Mouse (Mus musculus) spleen, adult 2 months (tissue): ENCODE data around the gene Csrp3. TPM values are rescaled to one million over a fixed set of nuclear protein-coding genes. Genes with fewer than 3 reads are reported as not detected.

Experiments used
- DNase-seq, 2 experiments: peaks; one replicate each; pipeline versions ENCODE4 v3.0.0 to v3.0.0-alpha.2; 2012 to 2021; ENCODE audit warnings: low spot score in 2 of 2, low read depth in 1 of 2
- H3K27ac ChIP-seq: fragments of 200-500 bp; 2 replicates; pipeline ENCODE4 v1.5.1; 2012; ENCODE audit warnings: low read length, inconsistent platforms; ENCODE audit not compliant: insufficient read depth
- H3K27me3 ChIP-seq: fragments of 200-500 bp; 2 replicates; pipeline ENCODE4 v1.6.1; 2012; ENCODE audit warnings: mild to moderate bottlenecking, moderate library complexity, low read length, inconsistent platforms; ENCODE audit not compliant: control insufficient read depth, insufficient read depth
- H3K36me3 ChIP-seq: fragments of 200-500 bp; 2 replicates; pipeline ENCODE4 v1.6.1; 2012; ENCODE audit warnings: mild to moderate bottlenecking, low read length, inconsistent platforms; ENCODE audit not compliant: control insufficient read depth, insufficient read depth
- H3K4me1 ChIP-seq: fragments of 200-500 bp; 2 replicates; pipeline ENCODE4 v1.6.1; 2011; ENCODE audit warnings: inconsistent platforms; ENCODE audit not compliant: control insufficient read depth, insufficient read depth, insufficient read length
- H3K4me3 ChIP-seq: fragments of 200-500 bp; 2 replicates; pipeline ENCODE4 v1.5.1; 2011; ENCODE audit warnings: mild to moderate bottlenecking, inconsistent platforms; ENCODE audit not compliant: insufficient read depth, insufficient read length; ENCODE audit errors: extremely low read depth
- CTCF ChIP-seq: fragments of 200-500 bp; IDR thresholded peaks from 2 replicates; pipeline ENCODE4 v1.5.1; 2011; ENCODE audit warnings: mild to moderate bottlenecking, inconsistent platforms; ENCODE audit not compliant: insufficient read depth, insufficient read length, insufficient replicate concordance; ENCODE audit errors: extremely low read depth
- POLR2A ChIP-seq: fragments of 200-500 bp; IDR thresholded peaks from 2 replicates; pipeline ENCODE4 v1.6.1; 2011; ENCODE audit warnings: low read depth, low read length, inconsistent platforms
- WGBS: fragments of 180-500 bp; shearing (Covaris S2); methylation state at CpG from one replicate; pipeline ENCODE4 v1.1.7; 2018; 5-methylcytosine and 5-hydroxymethylcytosine counted together
- polyA plus RNA-seq: library from polyadenylated mRNA; depleted of rRNA; stranded (reverse); fragments of >200 nt; gene quantifications from 2 replicates; pipeline ENCODE4 v1.2.3, GENCODE M21; 2012

Gene Csrp3
- polyA plus RNA-seq, 1 experiment = 0.07 TPM

DNA sequence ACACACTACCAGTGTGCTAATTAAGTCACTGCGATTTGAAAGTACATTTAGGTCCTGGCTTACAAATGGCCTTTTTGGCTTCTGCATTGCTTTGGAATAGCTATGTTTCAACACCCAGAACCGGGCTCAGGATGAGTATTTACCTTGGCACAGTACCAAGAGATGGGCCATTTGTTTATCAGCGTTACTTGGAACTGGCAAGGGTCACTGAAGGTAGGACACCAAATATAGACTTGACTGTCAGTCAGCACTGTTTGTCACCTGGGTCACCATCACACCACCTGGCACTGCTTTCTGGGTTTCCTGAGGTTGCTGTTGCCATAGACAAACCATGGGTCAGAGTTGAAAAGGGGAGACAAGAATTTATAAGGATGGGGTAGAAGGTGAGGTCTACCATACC is 5.5 kb downstream of the Csrp3 start:
- no peaks in the 10 kb centered on the region for H3K4me1 ChIP-seq
- H3K27ac ChIP-seq = no peak overlapping the region
- no peak overlapping the region for H3K4me3 ChIP-seq
- H3K27me3 ChIP-seq = no peaks in the 10 kb centered on the region
- DNase-seq = no peak
- 79% methylated on average over 3 of the region's 3 CpGs for WGBS
- H3K36me3 ChIP-seq = no peaks in the 10 kb centered on the region
- TF ChIP-seq POLR2A = no peak

DNA sequence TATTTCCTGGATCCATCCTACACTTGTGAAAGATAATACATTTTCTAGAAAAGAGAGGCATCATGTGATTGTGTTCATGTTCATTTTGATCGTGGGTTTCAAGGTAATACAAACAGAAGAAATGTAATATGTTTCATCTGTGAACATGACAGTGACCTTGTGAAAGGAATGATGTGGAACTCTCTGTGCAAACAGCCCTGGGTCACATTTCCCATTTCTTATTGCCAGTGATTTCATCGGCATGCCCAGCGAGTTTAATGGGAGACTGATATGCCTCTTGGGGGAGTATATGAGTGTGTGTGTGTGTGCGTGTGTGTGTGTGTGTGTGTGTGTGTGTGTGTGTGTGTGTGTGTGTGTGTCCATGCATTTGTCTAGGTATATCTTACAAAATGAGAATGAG is 6.3 kb downstream of the Csrp3 start:
- DNase-seq = no peak
- peaks cover 3% of the 10 kb centered on the region; the same call in 1 of the 2 replicates for H3K4me1 ChIP-seq
- H3K4me3 ChIP-seq = no peak overlapping the region
- no peaks in the 10 kb centered on the region for H3K36me3 ChIP-seq
- WGBS = 78% methylated on average over 4 of the region's 4 CpGs
- H3K27me3 ChIP-seq = no peaks in the 10 kb centered on the region
- no peak overlapping the region for H3K27ac ChIP-seq
- no peak for TF ChIP-seq POLR2A
- TF ChIP-seq CTCF = no peak

DNA sequence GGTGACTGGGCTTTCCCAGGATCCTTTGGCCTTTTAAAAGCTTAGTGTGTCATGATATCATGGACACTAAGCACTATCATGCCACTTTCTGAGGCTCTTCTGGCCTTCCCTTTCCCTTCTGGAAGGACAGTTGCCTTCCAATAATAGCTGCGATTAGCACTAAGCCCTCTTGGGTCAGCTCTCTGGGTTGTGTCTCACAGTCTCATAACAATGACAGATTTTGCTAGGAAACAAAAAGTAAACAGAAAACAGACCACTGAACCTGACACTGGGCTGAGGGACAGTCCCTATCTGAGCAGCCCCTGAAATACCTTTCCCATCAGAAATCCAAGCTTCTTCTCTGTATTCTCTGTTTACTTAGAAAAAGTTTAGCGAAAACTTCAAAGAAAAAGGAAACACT is 7.3 kb downstream of the Csrp3 start:
- Histone ChIP-seq H3K4me3 (no peak overlapping the region), H3K4me1 (peaks cover 3% of the 10 kb centered on the region; the same call in 1 of the 2 replicates), H3K27me3 (no peaks in the 10 kb centered on the region), H3K36me3 (no peaks in the 10 kb centered on the region), H3K27ac (no peak overlapping the region)
- WGBS = 81% methylated on average over 2 of the region's 2 CpGs
- TF ChIP-seq CTCF (no peak), POLR2A (no peak)
- DNase-seq = no peak

DNA sequence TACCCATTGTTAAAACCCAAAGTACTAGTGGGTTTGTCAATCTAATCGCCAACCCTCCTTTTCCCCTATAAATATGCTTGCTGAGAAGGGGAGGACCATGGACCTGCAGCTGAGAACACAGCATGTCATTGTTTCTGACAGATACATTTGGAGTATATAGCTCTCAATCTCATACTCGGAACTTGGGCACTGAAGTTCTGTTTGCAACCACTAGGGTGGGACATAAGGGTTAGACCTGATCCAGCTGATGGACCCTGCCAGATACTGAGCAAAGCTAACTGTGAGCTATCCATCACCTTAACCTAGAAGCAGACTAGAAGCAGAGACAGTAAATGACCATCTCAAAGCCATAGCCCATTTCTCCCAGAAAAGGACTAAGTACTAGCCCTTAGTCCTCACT is 9.4 kb downstream of the Csrp3 start:
- H3K36me3 ChIP-seq = no peaks in the 10 kb centered on the region

DNA sequence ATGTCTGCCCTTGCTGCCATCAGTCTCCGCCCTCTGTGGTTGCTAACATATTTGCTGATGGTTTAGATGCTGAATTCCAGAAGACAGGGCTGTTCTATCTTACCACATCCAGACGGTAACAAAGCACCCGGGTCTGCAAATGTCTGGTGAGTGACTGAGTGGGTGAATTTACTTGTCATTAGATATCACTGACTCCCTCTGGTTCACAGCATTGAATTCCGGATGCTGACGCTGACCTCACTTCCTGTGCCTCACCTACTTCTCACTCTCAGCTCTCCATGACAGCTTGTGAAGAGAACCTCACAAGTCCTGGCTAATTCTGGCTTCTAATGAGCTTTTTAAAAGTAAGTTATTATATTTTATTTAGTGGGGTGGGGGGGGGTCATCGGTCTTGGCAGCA is 10.9 kb downstream of the Csrp3 start:
- H3K4me3 ChIP-seq = no peak overlapping the region
- no peak for TF ChIP-seq POLR2A
- TF ChIP-seq CTCF = no peak
- 41% methylated on average over 6 of the region's 6 CpGs for WGBS
- peaks cover 3% of the 10 kb centered on the region; the same call in 1 of the 2 replicates for H3K4me1 ChIP-seq
- H3K36me3 ChIP-seq = no peaks in the 10 kb centered on the region
- no peaks in the 10 kb centered on the region for H3K27me3 ChIP-seq
- no peak overlapping the region for H3K27ac ChIP-seq
- DNase-seq = no peak

More for the DNA sequence above, 9.4 kb downstream of the Csrp3 start:
- no peak for TF ChIP-seq CTCF
- no peak for TF ChIP-seq POLR2A
- H3K27ac ChIP-seq = no peak overlapping the region
- DNase-seq = no peak
- no peaks in the 10 kb centered on the region for H3K27me3 ChIP-seq
- H3K4me3 ChIP-seq = no peak overlapping the region
- peaks cover 3% of the 10 kb centered on the region; the same call in 1 of the 2 replicates for H3K4me1 ChIP-seq
- 71% methylated on average over 2 of the region's 2 CpGs for WGBS

DNA sequence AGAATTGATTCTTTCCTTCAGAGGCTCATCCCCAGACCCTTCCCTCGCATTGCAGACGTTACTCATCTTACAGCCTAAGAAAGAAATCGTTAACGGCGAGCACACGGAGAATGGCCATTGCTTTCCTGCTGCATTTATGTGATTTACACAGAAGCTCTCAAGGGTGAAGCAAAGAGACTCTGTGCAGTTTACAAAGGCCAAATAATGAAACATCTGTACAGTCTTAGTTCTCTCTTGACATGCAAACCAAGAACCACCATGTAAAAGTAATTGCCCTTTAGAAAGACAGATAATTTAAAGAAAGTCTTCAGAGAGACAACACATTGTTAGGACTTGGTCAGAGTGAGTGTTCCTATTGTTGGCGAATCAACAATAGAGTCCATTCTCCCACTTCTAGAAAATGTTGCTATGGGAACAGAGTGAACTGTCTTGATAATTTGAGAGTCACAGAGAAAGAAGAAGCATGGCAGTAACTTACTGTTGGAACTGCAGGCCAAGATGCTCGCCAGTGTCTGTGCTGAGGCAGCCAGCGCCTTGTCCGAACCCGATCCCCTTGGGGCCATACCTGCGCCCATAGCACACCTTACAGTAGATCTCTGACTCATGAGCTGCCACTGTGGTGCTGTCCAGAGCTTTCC is 12.7 kb downstream of the Csrp3 start:
- Histone ChIP-seq H3K27ac (no peak overlapping the region), H3K27me3 (no peaks in the 10 kb centered on the region), H3K4me3 (no peak overlapping the region), H3K36me3 (no peaks in the 10 kb centered on the region), H3K4me1 (peaks cover 3% of the 10 kb centered on the region; the same call in 1 of the 2 replicates)
- TF ChIP-seq CTCF (no peak), POLR2A (no peak)
- no peak for DNase-seq
- 89% methylated on average over 12 of the region's 12 CpGs for WGBS

DNA sequence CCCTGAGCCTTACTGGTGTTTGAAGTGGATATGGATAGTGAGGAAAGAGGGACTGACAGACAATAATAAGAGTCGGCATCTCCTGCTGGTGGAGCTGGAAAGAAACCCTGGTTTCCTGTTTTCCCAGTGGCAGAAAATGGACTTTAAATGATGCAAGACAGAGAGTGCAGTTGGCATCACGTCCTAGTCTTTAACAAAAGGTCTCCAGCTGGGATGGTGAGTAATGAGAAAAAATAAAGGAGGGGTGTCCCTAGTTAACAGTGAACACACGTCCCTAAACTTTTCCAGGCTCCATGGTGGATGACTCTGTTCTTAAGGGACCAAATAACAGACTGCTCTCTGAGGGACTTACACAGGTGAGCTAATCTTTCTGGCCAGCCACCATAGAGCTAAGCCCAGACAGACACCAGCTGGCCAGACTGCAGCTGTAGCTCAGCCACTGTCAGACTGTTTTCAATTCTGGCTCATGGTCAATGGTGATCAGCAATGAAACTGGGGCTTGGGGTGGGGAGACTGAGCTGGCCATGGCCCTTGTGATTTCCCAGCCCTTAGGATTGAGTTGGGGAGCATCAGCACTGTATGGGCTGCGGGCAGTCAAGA is 13.4 kb downstream of the Csrp3 start:
- no peak for DNase-seq
- Histone ChIP-seq H3K27me3 (no peaks in the 10 kb centered on the region), H3K36me3 (no peaks in the 10 kb centered on the region), H3K4me3 (no peak overlapping the region), H3K4me1 (peaks cover 3% of the 10 kb centered on the region; the same call in 1 of the 2 replicates), H3K27ac (no peak overlapping the region)
- no peak for TF ChIP-seq POLR2A
- no peak for TF ChIP-seq CTCF
- WGBS = 82% methylated on average over 4 of the region's 4 CpGs
